Mouse (Mus musculus) CD4-positive helper T cell, adult 2 months (primary cell): ENCODE results near the gene Pacs2.

Experiments used
- DNase-seq: peaks from one replicate; pipeline ENCODE4 v3.0.0-alpha.2; 2012; ENCODE audit warnings: low read depth, missing footprints, low spot score

The Pacs2 gene

DNA sequence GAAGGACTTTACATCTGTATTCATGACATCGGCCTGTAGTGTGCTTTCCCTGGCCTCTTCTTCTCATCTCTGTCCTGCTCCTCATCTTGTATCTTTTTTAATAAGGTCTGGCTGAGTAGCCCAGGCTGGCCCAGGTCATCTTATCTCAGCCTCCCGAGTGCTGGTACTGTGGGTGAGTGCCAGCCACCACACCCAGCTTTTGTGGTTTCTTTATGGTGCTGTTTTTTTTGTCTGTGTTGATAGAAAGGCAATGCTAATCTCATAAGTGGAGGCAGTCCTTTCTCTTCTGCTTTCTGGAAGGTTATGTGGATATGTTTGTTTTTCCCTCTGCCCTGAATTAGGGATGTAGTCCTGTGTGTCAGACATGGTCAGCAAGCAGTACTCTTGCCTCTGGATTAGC, 28.2 kb downstream of the Pacs2 start:
- DNase-seq = no peak

DNA sequence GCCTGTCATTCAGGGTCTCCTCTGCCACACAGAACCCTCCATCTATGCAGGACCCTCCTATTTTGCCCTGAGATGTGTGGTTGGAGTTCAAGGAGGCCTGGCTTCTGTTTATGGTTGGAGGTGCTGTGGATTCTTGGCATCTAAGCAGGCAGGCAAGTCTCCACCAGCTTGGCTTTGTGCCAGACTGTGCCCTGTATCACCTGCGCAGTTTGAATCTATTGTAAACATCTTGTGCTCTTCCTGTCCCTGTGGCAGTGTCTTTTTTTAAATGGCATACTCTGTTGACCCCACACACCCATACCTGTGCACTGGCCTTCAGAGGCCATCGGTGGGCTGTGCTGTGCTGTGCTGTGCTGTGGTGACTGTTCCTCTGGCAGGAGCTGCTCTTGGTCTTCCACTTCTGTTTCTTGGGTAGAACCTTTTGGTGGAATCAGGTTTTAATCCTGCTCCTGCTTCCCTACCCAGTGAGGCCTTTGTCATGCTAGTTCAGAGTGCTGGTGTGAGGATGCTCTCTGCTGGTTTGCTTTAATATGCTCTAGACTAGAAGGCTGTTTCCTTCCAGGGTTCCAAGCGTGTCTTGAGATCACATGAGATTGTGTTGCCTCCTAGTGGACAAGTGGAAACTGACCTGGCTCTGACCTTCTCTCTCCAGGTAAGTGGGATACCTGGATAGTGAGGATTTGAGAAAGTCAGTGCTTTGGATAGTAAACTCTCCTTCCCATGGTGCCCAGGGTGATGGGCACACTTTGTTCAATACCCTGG, 30.8 kb downstream of the Pacs2 start:
- DNase-seq = peak; percentile 36

DNA sequence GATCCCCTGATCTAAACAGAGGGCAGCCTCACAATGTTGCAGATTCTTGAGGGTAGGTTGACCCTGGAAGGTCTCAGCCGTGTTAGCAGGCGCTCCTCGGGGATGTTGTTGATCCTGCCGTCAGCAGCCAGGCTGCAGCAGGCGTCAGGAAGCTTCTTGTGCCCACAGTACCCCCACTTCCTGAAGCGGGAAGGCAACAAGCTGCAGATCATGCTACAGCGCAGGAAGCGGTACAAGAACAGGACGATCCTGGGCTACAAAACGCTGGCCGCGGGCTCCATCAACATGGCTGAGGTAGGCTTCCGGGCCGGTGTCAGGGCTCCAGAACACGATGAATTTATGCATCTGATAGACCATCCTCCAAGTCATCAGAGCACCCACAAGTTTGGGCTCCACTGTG, 32.6 kb downstream of the Pacs2 start:
- DNase-seq = peak; percentile 55

DNA sequence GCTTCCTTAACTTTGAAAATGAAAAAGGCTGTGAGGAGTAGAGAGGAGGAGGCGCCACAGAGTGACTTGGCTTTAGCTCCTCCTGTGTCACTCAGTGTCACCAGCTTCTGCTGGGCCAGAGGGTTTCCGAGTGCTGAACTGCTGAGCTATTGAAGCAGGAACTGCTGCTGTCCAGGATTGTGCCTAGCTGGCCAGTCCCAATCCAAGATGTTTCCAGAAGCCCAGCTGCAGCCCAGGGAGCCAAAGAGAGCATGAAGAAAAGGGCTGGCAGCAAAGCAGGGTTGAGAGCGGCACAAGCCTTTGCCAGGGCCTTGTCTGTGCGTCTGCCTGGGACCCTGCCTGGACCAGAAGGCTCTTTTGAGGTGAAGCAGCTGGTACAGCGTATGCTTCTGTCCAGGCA, 33.8 kb downstream of the Pacs2 start:
- no peak for DNase-seq

DNA sequence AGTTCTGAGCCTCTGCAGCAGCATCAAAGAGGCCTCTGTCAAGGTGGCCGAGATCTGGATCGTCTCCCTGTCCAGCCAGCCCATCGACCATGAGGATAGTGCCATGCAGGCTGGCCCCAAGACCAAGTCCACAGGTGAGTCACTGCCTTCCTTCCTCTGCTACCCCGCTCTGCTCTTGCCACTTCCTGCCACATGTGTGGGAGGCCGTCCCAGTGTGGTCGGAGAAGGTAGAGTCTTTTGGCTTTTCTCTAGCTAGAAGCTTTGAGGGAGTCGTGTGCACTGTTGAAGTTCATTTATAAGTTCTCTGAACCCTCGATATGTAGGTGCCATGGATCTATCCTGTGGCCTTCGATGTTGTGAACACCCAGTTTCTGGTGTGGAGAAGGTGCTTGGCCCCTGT, 35.5 kb downstream of the Pacs2 start:
- DNase-seq = peak; percentile 75

DNA sequence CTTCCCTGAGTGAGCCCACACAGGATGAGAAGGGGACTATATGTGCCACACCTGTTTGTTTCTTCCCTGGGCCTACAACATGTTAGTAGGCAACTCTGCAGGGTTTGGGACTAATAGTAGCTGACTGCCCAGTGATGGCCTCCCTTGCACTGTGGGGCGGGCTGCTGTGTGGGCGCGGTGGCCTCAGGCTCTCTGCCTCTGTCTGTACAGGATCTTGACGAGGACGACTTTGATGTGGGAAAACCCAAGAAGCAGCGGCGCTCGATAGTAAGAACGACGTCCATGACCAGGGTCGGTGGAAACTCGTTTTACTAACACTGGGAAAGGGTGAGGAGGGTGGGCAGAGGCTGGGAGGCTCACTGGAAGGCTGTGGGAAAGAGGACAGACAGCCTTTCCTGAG, 36.4 kb downstream of the Pacs2 start:
- DNase-seq = peak; percentile 74

DNA sequence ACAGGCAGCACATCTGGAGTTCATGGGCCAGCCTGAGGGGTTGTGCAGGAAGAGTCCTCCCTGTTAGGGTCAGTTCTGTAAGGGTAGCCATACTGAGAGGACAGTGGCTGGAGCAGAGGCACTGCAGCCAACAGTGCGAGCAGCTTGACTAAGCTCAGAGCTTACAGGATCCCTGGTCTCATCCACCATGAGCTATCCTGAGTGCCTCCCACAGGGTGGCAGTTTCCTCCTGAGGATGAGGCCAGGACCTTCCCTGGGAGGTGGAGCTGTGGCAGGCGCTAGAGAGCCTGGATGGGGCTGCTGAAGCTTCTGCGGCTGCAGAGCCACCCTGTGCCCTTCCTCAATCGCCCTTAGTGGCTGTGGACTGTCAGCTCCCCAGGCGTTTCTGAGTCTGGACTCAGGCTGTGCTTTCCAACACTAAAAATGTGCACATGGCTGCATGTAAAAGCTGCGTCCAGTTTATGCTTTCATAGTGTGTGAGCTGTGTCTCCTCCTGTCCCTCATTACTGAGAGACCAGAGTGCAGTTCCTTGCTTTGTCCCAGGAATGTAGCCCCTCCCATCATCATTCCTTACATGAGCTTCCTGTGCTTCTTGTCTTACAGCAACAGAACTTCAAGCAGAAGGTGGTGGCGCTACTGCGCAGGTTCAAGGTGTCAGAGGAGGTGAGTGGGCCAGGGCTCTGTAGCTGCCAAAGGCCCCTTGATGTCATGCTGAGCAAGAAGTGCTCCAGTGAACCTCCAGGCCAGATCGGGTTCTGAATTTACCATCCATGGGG, 37.5 kb downstream of the Pacs2 start:
- DNase-seq = no peak

DNA sequence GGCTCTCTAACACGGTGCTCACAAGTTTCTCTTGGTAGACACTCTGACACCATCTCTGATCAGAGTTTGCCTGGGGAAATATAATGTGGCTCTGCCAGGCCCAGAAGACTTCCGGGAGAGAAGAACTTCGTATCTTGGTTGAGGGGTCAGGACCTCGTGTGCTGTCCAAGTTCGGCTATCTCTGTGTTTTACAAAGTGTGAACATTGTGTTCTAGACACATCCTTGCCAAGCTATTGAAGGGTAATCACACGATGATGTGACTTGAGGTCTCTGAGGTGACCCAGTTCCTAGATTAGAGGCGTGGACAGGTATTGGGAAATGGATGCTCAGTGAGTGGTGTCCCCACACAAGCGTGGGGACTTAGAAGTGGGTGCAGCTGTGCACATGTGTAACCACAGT, 41.8 kb downstream of the Pacs2 start:
- DNase-seq = no peak

DNA sequence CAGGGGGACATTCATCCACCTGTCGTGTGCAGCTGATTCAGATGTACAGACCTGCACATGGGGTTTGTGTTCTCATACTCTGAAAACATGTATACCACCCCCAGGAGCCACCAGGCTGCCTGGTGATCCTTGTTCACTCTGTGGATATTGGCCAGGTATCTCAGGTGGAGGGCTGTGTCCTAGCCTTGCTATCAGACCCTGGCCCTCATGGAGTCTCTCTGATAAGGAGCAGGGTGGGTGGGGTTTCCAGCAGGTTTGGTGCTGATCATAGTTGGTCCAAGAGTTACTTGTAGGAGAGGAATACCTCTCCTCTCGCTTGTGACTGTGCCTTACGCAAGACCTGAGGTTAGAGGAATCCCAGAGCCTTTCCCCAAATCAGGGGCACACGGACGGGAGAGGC, 45.9 kb downstream of the Pacs2 start:
- no peak for DNase-seq

DNA sequence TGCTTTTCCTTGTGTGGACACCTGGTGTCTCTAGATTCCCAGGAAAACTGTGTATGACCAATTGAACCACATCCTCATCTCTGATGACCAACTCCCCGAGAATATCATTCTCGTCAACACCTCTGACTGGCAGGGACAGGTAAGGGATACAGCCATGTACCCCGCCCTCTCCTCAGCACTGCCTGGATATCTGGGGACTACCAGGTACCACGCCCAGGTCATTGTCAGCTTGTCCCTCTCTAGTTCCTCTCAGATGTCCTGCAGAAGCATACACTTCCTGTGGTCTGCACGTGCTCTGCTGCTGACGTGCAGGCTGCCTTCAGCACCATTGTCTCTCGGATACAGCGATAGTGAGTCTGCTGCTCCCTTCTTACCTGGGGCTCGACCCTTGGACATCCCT, 47.3 kb downstream of the Pacs2 start:
- no peak for DNase-seq

DNA sequence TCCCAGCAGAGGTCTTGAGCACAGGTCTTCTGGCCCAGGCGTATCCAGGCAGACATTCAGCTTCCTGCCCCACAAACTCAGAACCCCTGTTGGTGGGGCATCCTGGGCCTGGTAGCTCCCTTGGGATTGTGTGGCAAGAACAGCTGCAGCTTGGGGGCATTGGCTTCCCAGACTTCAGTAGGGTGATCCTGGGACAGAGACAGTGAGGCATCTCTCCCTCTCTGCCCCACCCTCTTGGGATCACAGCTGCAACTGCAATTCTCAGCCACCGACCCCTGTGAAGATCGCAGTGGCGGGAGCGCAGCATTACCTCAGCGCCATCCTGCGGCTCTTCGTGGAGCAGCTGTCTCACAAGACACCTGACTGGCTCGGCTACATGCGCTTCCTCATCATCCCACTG, 47.9 kb downstream of the Pacs2 start:
- DNase-seq = no peak

DNA sequence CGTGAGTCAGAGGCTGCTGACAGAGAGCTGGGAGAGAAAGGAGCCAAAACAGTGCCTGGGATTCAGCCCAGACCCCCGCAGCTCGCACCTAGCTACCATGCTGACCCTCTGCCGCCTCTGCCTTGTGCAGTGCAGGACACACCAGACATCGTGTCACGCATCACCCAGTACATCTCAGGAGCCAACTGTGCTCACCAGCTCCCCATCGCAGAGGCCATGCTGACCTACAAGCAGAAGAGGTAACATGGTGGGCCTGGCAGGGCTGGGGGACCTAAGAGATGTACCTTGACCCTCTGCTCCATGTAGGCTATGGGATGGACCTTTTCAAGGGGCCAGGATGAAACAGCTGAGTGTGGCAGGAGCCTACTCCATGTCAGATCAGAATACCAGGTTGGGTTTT, 49.4 kb downstream of the Pacs2 start:
- DNase-seq = no peak

DNA sequence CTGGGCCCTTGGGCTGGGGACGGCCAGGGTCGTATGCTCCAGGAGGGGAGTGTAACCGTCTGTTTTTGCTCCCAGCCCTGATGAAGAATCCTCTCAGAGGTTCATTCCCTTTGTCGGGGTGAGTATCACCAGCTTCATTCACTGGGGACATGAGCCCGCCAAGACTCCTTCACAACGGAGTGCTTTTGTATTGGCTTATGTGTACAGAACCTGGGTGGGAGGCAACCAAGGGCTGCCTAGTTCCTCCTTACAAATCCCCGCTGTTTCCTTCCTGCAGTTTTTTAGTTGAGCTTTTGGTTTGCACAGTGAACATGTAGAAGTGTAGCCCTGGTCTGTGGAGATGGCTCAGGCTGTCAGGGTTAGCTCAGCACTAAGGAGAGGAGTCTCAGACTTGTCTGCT, 53.7 kb downstream of the Pacs2 start:
- no peak for DNase-seq

DNA sequence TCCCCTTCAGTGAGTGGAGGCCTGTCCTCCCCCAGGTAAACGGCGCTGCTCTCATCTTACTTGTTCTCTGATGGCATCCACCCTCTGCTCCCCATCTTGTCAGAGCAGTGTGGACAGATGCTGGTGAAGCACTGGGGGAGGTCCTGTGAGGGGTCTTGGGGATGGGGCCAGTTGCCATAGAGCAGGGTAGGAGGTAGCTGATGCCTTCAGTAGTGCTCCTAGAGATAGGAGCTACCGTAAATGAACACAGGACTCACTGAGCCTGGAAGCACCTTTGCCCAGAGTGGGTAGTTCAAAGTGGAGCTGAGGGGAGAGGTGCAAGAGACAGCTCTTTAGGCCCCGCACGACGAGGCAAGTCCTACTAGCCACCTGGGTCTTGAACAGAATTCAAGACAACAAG, 55.1 kb downstream of the Pacs2 start:
- no peak for DNase-seq

DNA sequence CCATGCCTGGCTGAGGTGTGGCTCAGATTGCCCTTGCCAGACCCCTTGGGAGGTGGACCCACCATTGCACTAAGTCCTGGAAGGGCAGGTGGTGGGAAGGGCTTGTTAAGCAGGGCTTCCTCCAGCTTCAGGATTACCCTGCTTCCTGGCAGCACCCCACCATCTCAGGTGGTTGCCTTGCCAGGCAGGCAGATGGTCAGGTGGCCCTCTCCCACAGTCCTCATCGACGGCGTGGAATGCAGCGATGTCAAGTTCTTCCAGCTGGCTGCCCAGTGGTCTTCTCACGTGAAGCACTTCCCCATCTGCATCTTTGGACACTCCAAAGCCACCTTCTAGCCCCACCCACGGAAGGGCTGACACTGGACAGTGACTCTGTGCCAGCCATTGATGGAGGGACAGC, 57.0 kb downstream of the Pacs2 start:
- no peak for DNase-seq

DNA sequence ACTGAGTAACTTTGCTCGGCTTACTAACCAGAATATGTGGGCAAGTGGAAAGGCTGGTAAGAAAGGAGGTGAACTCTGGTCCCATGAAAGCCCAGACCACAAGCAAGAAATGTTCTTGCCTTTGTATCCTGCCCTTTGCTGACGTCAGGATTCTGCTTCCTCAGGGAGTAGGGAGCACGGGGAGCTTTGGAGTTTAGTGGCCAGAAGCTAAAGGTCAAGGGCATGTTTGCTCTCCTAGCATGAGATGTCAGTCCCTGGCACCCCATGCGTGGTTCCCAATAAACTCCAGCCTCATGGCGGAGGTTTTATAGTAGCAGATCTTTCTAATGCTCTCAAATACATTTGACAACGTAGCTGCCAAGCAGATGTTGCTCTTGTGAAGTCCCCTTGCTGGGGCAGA, 57.5 kb downstream of the Pacs2 start:
- no peak for DNase-seq

DNA sequence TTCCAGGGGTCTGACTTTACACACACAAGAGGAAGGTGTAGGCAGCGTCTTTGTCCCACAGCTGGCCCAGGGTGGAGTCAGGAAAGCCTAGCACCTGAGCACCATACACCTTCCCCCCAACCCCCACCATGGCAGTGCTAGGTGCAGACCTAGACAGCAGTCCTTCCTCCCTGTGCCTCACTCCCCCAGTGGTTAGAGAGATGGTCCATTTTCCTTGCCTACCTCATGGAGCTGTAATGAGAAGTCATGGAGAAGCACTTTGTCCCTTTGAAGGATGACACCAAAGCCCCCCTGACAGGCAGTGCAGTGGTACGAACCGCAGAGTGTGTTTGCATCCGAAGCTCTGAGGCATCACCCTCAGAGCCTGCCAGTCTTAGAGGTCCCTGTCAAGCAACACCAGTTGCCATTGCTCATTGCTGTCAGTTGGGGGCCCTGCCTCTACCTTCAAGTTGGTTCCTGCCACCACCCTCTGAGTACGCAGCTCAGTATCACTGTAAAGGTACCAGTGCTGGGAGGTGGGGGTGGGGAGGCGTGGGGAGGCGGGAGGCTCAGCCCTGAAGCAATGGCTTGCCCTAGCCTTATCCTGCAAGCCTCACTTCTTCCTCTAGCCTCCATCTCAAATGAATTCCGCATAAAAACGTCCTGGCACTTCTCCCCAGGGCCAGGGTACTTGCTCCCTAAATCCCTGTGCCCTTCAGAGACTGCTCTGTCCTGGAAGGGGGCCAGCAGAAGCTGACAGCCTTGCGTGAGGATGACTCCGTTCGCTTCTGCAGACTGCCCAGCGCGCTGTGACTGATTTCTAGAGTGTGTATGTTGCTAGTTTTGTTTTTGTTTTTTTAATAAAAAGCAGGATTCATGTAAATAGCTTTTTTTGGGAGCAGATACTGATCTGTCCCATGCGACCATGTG, 59.4 kb downstream of the Pacs2 start:
- DNase-seq = peak; percentile 70

DNA sequence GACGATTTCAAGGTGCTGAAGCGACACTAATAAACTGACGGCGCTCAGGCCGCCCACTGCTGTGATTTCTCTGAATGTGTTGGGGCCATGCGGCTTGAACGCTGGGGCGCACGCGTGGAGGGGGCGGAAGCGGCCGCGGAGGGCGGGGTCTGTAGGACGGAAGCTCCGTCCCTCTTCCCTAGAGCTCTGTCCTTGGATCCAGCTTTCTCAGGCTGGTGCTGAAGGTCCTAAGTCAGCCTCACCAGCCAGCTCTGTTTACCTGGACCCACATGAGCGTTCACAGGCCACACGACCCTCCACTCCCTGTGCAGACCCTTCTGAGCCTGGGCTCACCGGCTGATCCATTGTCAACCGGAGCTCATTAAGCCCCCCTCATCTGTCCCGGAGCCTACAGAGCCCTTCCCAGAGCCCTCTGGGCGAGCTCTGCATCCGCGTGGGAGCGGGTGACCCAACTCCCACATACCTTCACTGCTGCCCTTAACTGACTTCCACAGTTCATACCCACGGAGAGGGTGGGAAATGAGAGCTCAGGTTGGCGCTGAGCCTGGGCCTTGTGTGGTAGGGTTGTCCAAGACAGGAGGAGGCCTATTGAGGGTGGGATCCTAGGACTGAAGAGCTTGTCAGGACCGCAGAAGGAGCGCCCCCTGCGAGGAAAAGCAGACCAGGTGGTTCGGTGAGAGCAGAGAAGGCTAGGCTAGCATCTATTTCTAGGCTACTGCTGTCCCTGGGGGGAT, 60.2 kb downstream of the Pacs2 start, which contains the start of gene Tex22:
Tex22 (plus strand) TSS at position 174 of the 734 bp plus-strand sequence.
- peak; percentile 83 for DNase-seq

DNA sequence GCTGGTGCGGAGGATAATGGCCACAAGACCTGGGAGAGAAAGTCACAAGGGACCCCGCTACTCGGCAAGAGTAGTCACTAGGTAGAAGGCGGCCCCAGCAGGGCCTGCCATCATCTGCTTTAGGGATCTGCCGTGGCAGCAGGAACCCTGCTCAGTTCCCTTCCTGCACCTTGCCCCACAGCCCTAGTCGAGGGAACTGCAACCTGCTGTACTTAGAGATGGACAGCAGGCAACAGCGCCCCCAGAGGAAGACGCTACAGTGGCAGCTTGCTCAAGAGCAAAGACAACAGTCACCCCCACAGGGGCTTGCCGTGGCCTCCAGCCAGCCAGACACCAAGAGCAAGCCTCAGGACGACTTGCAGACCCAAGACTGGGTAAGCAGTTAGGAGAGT, 60.8 kb downstream of the Pacs2 start:
- DNase-seq = peak; percentile 90

DNA sequence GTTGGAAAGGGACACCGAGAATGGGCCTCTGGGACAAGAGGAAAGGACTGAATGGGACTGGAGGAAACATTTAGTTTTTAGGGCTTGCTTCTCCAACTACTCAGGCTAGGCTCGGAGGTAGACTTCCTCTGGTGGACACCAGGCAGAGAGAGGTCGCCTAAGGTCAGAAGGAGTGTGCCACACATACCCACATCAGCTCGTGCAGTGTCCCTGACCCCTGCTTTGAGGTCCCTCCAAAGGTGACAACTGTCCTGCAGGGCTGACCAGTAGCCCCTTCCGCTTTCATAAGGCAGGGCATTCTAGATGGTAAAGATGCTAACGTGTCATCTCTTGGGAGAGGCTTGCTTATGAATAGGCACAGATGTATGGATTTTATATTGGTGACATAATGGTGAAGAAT, 61.2 kb downstream of the Pacs2 start:
- no peak for DNase-seq

DNA sequence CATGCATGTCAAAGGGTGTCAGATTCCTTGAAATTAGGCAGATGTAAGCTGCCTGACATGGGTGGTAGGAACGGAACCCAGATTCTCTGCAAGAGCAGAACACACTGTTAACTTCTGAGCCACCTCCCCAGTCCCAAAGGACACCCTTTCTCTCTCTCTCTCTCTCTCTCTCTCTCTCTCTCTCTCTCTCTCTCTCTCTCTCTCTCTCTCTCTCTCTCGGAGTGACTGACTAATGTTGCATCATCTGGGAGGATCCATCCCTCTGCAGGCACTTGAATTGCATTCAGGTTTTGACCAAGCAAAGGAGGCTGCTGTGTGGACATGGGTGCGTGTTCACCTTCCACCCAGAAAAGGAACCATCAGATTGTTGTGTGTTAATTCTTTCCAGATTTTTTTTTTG, 73.0 kb downstream of the Pacs2 start:
- DNase-seq = no peak
